In the genomic region with DNA sequence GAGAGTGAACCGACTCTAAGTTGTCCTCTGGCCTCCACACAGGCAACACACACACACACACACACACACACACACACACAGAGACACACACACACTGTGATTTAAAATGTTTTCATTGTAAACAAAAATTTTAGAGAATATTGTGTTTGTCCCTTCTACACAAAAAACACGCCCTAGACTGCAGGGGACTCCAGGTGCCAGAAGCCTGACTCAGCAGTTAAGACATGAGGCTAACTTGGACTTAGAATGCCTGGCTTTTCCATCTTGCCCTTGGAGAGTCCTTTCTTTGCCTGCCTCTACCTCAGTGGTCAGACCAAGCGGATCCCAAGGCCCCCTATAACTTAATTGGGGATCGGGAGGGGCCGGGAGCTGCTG, we compare ENCODE assay signal across 8 mouse cellular contexts. TPM values are rescaled to one million over a fixed set of nuclear protein-coding genes. Genes with fewer than 3 reads are reported as not detected.
DNase-seq lines count a peak whose midpoint lies in the region; ATAC-seq and TF ChIP-seq lines count a peak whose summit lies in the region.

No protein-coding gene starts in this region.

- H3K4me2 ChIP-seq in hindbrain, embryonic 11.5 days (replicated peaks; ENCODE audit: low read depth, low read length) = peak overlapping the region; percentile 86

- peaks cover 10% of the 10 kb centered on the region; the same call in 1 of the 2 replicates for H3K4me1 ChIP-seq in cerebellum, adult 2 months (ENCODE audit: control insufficient read depth, insufficient read depth, low read length)
- peaks cover 3% of the 10 kb centered on the region; the same call in 1 of the 2 replicates for H3K4me1 ChIP-seq in hindbrain, embryonic 11.5 days (replicated peaks; ENCODE audit: control insufficient read depth, insufficient read depth, low read length)

- peak overlapping the region; percentile 78 for H3K4me3 ChIP-seq in cerebellum, adult 2 months (replicated peaks; ENCODE audit: insufficient read depth, low read depth, low read length)
- peak overlapping the region; percentile 79 for H3K4me3 ChIP-seq in hindbrain, embryonic 11.5 days (ENCODE audit: low read depth, low read length)

- H3K27me3 ChIP-seq in cerebellum, adult 2 months (ENCODE audit: control insufficient read depth, insufficient read depth, low read length) = no peaks in the 10 kb centered on the region
- peaks cover 2% of the 10 kb centered on the region; the same call in 1 of the 2 replicates for H3K27me3 ChIP-seq in hindbrain, embryonic 11.5 days (ENCODE audit: control insufficient read depth, insufficient read depth, low read length)

- H3K9ac ChIP-seq in hindbrain, embryonic 11.5 days (ENCODE audit: low read depth, low read length) = peak overlapping the region; percentile 94

- ATAC-seq in hindbrain, embryonic 11.5 days (ENCODE audit: low FRiP score) = peak; percentile 46
- 0 out of 2 replicates have a peak, but pooled peaks have one; percentile 26 for ATAC-seq in megakaryocyte-erythroid progenitor cell, adult 5-6 weeks (replicated peaks; ENCODE audit: low FRiP score, low TSS enrichment, poor library complexity, severe bottlenecking)

- no peak for TF ChIP-seq POLR2A in cerebellum, adult 2 months (IDR thresholded peaks at IDR 0.05; ENCODE audit: borderline replicate concordance, insufficient read depth, low read length)

- no peaks in the 10 kb centered on the region for H3K36me3 ChIP-seq in hindbrain, embryonic 11.5 days (ENCODE audit: control insufficient read depth, insufficient read depth, low read length)

- TF ChIP-seq CTCF in cerebellum, adult 2 months (IDR thresholded peaks at IDR 0.05; ENCODE audit: borderline replicate concordance, insufficient read depth, low read depth, low read length) = no peak

- H3K27ac ChIP-seq in cerebellum, adult 2 months (ENCODE audit: insufficient read depth, low read length) = peak overlapping the region; percentile 98
- H3K27ac ChIP-seq in hindbrain, embryonic 11.5 days (ENCODE audit: low read depth, low read length) = 0 out of 2 replicates have a peak overlapping the region, but pooled peaks have one; percentile 67

- WGBS in cerebellum, adult 2 months = 0% methylated on average over 5 of the region's 5 CpGs
- WGBS in hindbrain, embryonic 11.5 days = 8% methylated on average over 5 of the region's 5 CpGs

- no peaks in the 10 kb centered on the region for H3K9me3 ChIP-seq in hindbrain, embryonic 11.5 days (ENCODE audit: control insufficient read depth, low read length)

- DNase-seq in cerebellum, adult 2 months = peak in 1 of 2 experiments; percentile 57
- no peak for DNase-seq in cerebellum, adult 18-20 months
- peak; percentile 10 for DNase-seq in right cerebral cortex, adult 18-20 months
- DNase-seq in right cerebral cortex, postnatal 25 days = no peak
- no peak for DNase-seq in hindbrain, embryonic 11.5 days (ENCODE audit: low spot score)
- no peak for DNase-seq in urinary bladder, postnatal 10 days (ENCODE audit: low spot score)
- DNase-seq in urinary bladder, postnatal 14 days (ENCODE audit: low spot score) = no peak

RNA-seq across cellular contexts. Expression of a gene that starts 0.9 kb away (rescaled TPM):
- polyA plus RNA-seq in cerebellum, adult 2 months (2012; rRNA removed) = 175 and 181 TPM in 2 replicates
- 16.9 and 17.6 TPM in 2 replicates for polyA plus RNA-seq in hindbrain, embryonic 11.5 days (2014; fragmentation: Nextera tagmentation; extraction: Ambion mirVana)
- total RNA-seq in megakaryocyte-erythroid progenitor cell, adult 5-6 weeks (2014; fragmentation: Nextera tagmentation) = 68.9 and 85.9 TPM in 2 replicates
- total RNA-seq in megakaryocyte-erythroid progenitor cell, adult 5-6 weeks (2017) = 47.4 and 53.6 TPM in 2 replicates

RNA-seq across cellular contexts. Expression of a gene that starts 4.1 kb away (rescaled TPM):
- 2.8 and 4.0 TPM in 2 replicates for polyA plus RNA-seq in cerebellum, adult 2 months (2012; rRNA removed)
- polyA plus RNA-seq in hindbrain, embryonic 11.5 days (2014; fragmentation: Nextera tagmentation; extraction: Ambion mirVana) = 1.1 TPM in 2 replicates
- total RNA-seq in megakaryocyte-erythroid progenitor cell, adult 5-6 weeks (2014; fragmentation: Nextera tagmentation) = 7.3 and 8.3 TPM in 2 replicates
- total RNA-seq in megakaryocyte-erythroid progenitor cell, adult 5-6 weeks (2017) = 2.3 and 2.4 TPM in 2 replicates
